Mouse (Mus musculus): ENCODE measurements around the gene Il16.

DNA sequence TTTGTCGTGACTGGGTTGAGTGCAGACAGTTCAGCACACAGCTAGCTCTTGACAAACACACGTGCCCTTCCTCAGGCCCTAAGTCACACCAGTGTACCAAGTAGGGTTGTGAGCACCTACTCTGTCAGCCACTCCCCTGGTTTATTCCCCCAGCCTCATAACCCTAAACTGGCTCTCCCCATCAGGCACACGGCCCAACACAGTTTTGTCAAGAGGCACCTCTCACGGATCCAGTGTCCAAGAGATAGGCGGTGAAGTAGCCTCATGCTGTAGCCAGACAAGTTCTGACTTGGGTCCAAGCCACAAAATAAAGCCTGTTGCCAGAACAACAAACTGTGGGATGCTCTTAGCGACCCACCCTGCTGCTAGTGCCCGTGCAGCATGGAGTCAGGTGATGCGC is 22.3 kb downstream of the Il16 start:
- TF ChIP-seq POLR2A (IDR thresholded peaks at IDR 0.05; ENCODE audit: insufficient read length, low read depth) (no peak), E2F4 (IDR thresholded peaks at IDR 0.05; ENCODE audit: insufficient read depth) (no peak), MAX (IDR thresholded peaks at IDR 0.05; ENCODE audit: low read depth) (no peak), TCF12 (IDR thresholded peaks at IDR 0.05; ENCODE audit: insufficient read depth, poor library complexity, severe bottlenecking) (no peak), USF1 (IDR thresholded peaks at IDR 0.05; ENCODE audit: low read depth) (no peak), MYOG (IDR thresholded peaks at IDR 0.05; ENCODE audit: control insufficient read depth in 1 of 3, insufficient read depth in 1 of 3, insufficient read length in 2 of 3, low read depth in 2 of 3) (no peak)

All from myocyte (in vitro differentiated cells).